Mouse (Mus musculus): ENCODE data around the gene Dhps.
"Not testable (repeated sequence)": the region's sequence is repeated elsewhere in the genome, so short reads cannot be mapped to it uniquely, and the experiment has no call there.

The Dhps gene

GRCm38 (mm10) chr8:85062603-85063002 is 9.0 kb upstream of the Dhps start:
- no peak for DNase-seq

- DNase-seq: no peak
These were observed 6.3 kb upstream of the Dhps start for GRCm38 (mm10) chr8:85065213-85065612.

GRCm38 (mm10) chr8:85067155-85067554 is 4.4 kb upstream of the Dhps start:
- DNase-seq: no peak

GRCm38 (mm10) chr8:85067982-85068381 is 3.6 kb upstream of the Dhps start, which contains the start of gene Gm5741:
Gene Gm5741, minus strand, starts transcription at chr8:85067982.
- no peak for DNase-seq

GRCm38 (mm10) chr8:85071041-85071440 is 516 bp upstream of the Dhps start:
- no peak for DNase-seq

- DNase-seq: no peak
These were observed 890 bp downstream of the Dhps start for GRCm38 (mm10) chr8:85072364-85072929.

- no peak for DNase-seq
These were observed 1.6 kb downstream of the Dhps start for GRCm38 (mm10) chr8:85073041-85073612.

GRCm38 (mm10) chr8:85074167-85074566 is 2.6 kb downstream of the Dhps start:
- DNase-seq: no peak

GRCm38 (mm10) chr8:85074617-85075016 is 3.1 kb downstream of the Dhps start:
- DNase-seq: no peak

- no peak for DNase-seq
These were observed 4.4 kb downstream of the Dhps start for GRCm38 (mm10) chr8:85076001-85076400.

GRCm38 (mm10) chr8:85076993-85077392 is 5.4 kb downstream of the Dhps start:
- peak; percentile 81 for DNase-seq

GRCm38 (mm10) chr8:85080214-85080531 is 8.6 kb downstream of the Dhps start:
- no peak for DNase-seq

GRCm38 (mm10) chr8:85080532-85081215 is 9.1 kb downstream of the Dhps start, which contains the start of gene Wdr83os:
Gene Wdr83os, plus strand, starts transcription at chr8:85080740.
- peak; percentile 56 for DNase-seq

GRCm38 (mm10) chr8:85081216-85081555 is 9.6 kb downstream of the Dhps start, which contains the start of gene Wdr83:
Gene Wdr83, minus strand, starts transcription at chr8:85081306.
- DNase-seq: no peak

- DNase-seq: not testable (repeated sequence)
These were observed 10.6 kb downstream of the Dhps start for GRCm38 (mm10) chr8:85082169-85082568.

GRCm38 (mm10) chr8:85083108-85083813 is 11.7 kb downstream of the Dhps start, which contains the start of gene Man2b1:
Gene Man2b1, plus strand, starts transcription at chr8:85083270.
- DNase-seq: peak; percentile 87

- no peak for DNase-seq
These were observed 13.1 kb downstream of the Dhps start for GRCm38 (mm10) chr8:85084633-85085032.

- no peak for DNase-seq
These were observed 14.7 kb downstream of the Dhps start for GRCm38 (mm10) chr8:85086238-85086637.

- DNase-seq: no peak
These were observed 17.2 kb downstream of the Dhps start for GRCm38 (mm10) chr8:85088771-85089170.

GRCm38 (mm10) chr8:85090856-85091255 is 19.3 kb downstream of the Dhps start:
- no peak for DNase-seq

- DNase-seq: no peak
These were observed 20.1 kb downstream of the Dhps start for GRCm38 (mm10) chr8:85091526-85092090.

- no peak for DNase-seq
These were observed 23.5 kb downstream of the Dhps start for GRCm38 (mm10) chr8:85095051-85095450.

GRCm38 (mm10) chr8:85095566-85095965 is 24.0 kb downstream of the Dhps start:
- no peak for DNase-seq
